Mouse (Mus musculus) mature B cell (primary cell): ENCODE data around the gene Bicdl1.
"Not testable (repeated sequence)": the region's sequence is repeated elsewhere in the genome, so short reads cannot be mapped to it uniquely, and the experiment has no call there.

ENCODE experiments used
- in situ Hi-C: fragments of 300-500 bp; cut with MboI; formaldehyde crosslinking; loops from 2 replicates; pipeline ENCODE4 v1.14.3; 2019

The Bicdl1 gene

GRCm38 (mm10) chr5:115731001-115731731, at the start of gene Bicdl1:
Gene Bicdl1 (minus strand): TSS chr5:115731621.
- in situ Hi-C loops: no loop called here

- in situ Hi-C loops: no loop called here
These were observed 45.5 kb upstream of the Bicdl1 start for GRCm38 (mm10) chr5:115776911-115777310.

DNA sequence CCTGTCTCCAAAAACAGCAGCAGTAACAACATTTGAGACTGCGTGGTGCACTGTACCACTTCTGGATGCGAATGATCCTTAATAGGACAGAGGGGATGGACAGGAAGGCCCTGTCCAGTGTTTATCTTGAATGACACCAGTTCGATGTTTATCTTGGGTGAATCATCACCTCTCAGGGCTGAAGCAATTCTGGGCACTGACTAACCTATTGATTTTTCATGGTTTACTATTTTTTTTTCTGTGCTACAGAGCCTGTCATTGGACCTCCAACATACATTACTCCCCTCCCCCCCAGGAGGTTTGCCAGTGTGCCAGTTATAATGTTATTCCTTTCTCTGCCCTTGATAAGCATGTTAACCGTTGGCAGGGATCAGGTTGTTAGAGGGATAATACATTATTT, 43.9 kb upstream of the Bicdl1 start:
- in situ Hi-C loops: no loop called here

- in situ Hi-C loops: no loop called here
These were observed 38.6 kb upstream of the Bicdl1 start for GRCm38 (mm10) chr5:115770048-115770447.

GRCm38 (mm10) chr5:115769116-115769515, 37.7 kb upstream of the Bicdl1 start:
- in situ Hi-C loops: no loop called here

- in situ Hi-C loops: no loop called here
These were observed 35.4 kb upstream of the Bicdl1 start for GRCm38 (mm10) chr5:115766821-115767220.

DNA sequence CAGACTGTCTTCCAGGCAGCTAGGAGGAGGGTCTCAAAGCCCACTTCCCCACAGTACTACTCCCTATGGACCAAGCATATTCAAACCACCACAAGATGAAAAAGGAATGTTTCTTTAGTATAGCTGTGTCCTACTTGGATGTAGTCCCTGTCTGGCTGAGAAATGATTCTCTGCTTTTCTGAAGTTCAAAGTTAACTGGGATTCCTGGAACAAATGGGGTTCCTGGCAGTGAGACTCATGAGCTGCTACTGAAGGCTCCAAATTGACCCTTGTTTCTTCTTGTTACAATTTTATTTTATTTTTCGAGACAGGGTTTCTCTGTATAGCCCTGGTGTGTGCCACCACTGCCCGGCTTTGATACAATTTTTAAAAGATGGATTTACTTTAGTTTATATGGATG, 32.6 kb upstream of the Bicdl1 start:
- in situ Hi-C loops: no loop called here

DNA sequence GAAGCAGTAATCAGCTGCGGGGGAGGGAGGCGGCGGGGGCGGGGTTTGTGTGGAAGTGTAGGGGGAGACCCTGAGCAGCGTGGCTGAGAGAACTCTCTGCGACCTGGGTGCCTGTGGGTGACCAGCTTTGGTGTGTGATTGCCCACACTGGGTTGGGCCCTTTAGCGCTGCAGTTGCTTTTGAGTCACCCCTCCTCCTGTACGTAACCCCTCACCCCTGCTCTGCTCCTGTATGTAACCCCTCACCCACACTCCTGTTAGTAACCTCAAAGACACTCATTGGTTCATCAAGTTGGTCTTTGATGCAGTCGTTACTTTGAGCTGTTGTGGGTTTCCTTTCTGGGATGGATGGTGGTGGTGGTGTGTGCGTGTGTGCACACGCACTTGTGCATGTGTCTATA, 29.5 kb upstream of the Bicdl1 start:
- in situ Hi-C loops: no loop called here

- in situ Hi-C loops: no loop called here
These were observed 27.2 kb upstream of the Bicdl1 start for GRCm38 (mm10) chr5:115758431-115759180.

DNA sequence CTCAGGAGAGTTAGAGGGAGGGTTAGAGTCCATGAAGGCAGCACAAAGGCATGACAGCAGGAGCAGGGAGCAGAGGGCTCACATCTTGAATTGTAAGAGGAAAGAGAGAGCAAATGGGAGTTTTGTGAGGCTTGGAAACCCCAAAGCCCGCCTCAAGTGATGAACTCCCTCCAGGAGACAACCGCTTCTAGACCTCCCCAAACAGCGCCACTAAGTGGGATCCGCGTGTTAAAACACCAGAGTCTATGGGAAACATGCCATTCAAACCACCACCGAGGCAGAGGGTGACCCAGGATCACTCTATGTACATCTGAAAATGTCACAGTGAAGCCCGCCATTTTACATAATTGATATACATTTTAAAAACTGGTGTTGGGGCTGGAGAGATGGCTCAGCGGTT, 26.1 kb upstream of the Bicdl1 start:
- in situ Hi-C loops: no loop called here

DNA sequence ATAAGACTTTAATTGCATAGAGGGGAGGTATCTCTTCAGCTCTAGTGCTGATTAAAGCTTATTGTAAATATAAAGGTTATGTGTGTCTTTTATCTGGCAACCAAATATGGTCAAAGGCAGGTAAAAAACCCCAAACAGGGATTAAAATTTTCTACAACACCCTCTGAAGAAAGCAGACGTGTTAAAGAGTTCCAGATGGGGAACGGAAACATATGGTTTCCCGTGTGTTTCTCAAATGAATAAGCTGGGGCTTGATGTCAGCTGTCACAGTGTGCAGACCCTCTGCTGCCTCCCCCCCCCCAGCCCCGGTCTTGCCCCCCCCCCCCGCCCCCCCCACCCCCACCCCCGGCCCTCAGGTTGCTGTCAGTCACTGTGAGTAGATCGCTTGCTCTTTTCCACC, 24.1 kb upstream of the Bicdl1 start:
- in situ Hi-C loops: no loop called here

- in situ Hi-C loops: no loop called here
These were observed 23.4 kb upstream of the Bicdl1 start for GRCm38 (mm10) chr5:115754831-115755230.

- in situ Hi-C loops: no loop called here
These were observed 21.5 kb upstream of the Bicdl1 start for GRCm38 (mm10) chr5:115752883-115753282.

- in situ Hi-C loops: not testable (repeated sequence)
These were observed 20.5 kb upstream of the Bicdl1 start for GRCm38 (mm10) chr5:115751916-115752315.

DNA sequence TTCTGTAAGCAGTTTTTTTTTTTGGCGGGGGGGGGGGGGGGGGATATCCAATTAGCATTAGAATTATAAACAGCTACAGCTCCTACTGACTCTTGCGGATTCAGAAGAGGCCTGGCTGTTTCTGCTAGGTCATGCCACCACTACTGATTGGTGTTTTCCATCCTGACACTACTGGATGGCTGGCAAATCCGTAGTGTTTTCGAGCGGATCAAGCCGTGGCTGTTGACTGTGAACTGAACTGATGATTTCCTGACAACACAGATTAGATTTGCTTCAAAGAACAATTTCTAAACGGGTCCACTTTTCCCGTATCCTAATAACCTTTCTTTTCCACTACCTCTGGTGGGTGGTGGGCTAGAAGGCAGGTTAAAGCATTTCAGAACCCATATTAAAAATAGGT, 16.9 kb upstream of the Bicdl1 start:
- in situ Hi-C loops: no loop called here

GRCm38 (mm10) chr5:115745319-115745718, 13.9 kb upstream of the Bicdl1 start:
- in situ Hi-C loops: no loop called here

DNA sequence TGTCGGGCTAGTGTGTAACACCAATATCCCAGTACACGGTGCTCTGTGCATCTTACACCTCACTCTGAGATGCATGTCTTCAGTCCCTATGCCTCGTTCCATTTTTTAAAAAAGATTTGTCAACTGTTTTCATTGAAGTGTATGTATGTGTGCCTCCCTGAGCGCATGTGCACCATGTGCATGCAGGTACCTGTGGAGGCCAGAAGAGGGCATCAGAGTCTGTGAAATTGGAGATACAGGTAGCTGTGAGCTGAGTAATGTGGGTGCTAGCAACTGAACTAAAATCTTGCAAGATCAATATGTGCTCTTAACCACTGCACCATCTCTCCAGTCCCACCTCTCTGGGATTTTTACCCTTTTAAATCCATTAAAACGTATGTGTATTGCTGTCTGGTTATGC, 6.6 kb upstream of the Bicdl1 start:
- in situ Hi-C loops: no loop called here

GRCm38 (mm10) chr5:115734570-115734969, 3.1 kb upstream of the Bicdl1 start:
- in situ Hi-C loops: no loop called here

DNA sequence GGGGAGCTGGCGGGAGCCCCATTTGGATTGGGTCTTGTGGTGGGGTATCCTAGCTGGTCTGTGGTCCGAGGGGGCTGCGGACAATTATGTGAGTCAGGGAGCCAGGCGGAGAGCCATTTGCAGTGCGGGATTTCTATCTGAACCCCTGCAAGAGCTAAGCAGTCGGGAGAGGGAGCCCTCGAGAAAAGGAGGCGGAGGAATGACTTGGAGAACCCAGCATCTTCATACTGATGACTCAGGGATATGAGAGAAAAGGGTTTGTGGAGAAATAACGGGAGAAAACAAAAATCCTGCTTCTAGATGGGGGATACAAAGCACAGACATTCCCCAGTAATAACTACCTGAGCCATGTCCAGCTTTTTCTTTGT, 1.4 kb upstream of the Bicdl1 start:
- in situ Hi-C loops: no loop called here

DNA sequence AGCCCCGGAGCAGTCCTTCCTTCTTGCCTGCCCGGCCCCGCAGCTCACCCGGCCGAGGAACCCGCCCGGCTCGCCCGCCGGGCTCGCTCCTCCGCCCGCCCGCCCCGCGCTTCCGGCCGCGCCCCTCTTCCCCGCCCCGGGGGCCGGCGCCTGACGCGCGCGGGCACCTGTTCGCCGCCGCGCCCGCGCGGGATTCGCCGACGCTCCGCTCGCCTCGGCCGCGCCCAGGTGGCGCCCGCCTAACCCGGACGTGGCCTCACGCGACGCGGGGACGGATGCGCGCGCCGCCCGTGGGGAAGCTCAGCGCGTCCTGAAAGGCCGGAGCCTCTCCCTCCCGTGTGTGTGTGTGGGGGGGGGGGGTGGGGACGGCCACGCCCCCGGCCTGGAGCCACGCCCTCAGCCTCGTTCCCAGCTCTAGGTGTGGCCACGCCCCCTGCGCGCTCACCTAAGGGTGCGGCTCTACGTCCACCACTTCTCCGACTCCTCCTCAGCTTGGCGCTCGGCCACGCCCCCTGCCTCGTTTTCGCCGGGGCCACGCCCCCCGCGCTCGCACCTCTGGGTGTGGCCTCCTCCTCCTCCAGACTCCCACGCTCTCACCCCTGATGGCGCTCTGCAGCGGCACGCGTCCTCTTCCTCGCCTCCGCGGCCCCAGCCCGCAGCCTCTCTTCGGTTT, 891 bp upstream of the Bicdl1 start:
- in situ Hi-C loops: no loop called here

GRCm38 (mm10) chr5:115731732-115732175, 333 bp upstream of the Bicdl1 start:
- in situ Hi-C loops: no loop called here

- in situ Hi-C loops: no loop called here
These were observed 1.1 kb downstream of the Bicdl1 start for GRCm38 (mm10) chr5:115730314-115730713.

- in situ Hi-C loops: no loop called here
These were observed 4.8 kb downstream of the Bicdl1 start for GRCm38 (mm10) chr5:115726581-115726980.
